Mouse (Mus musculus): ENCODE data around the gene Catsper2. TPM values are rescaled to one million over a fixed set of nuclear protein-coding genes. Genes with fewer than 3 reads are reported as not detected.

Catsper2 gene
- 2.7 and 3.4 TPM in 2 replicates for polyA plus RNA-seq (2015; fragmentation: Nextera tagmentation; extraction: Ambion mirVana)

GRCm38 (mm10) chr2:121413387-121414042 is at the start of gene Catsper2, which contains the start of gene Pdia3:
Gene Catsper2 (minus strand): TSS chr2:121413792.
Gene Pdia3 (plus strand): TSS chr2:121413775.
- H3K4me2 ChIP-seq (ENCODE audit: low read depth, low read length), result peak within 1 kb of the TSS; percentile 78
- H3K4me1 ChIP-seq (ENCODE audit: control insufficient read depth, insufficient read depth, low read length), result peaks cover 23% of the 10 kb centered on the region
- H3K9me3 ChIP-seq (replicated peaks; ENCODE audit: control insufficient read depth, low read length), result no peaks in the 10 kb centered on the region
- H3K4me3 ChIP-seq (ENCODE audit: low read length), result peak within 1 kb of the TSS; percentile 90
- peak within 1 kb of the TSS; percentile 99 for H3K9ac ChIP-seq (ENCODE audit: low read length)
- peaks cover 6% of the 10 kb centered on the region for H3K36me3 ChIP-seq (ENCODE audit: control insufficient read depth, insufficient read depth)
- WGBS, result under 1% methylated on average over 60 of the region's 68 CpGs
- peak; percentile 99 for ATAC-seq (replicated peaks; ENCODE audit: extremely low read depth, insufficient read depth, low FRiP score)
- peak within 1 kb of the TSS; percentile 97 for H3K27ac ChIP-seq (ENCODE audit: low read length)
- no peaks in the 10 kb centered on the region for H3K27me3 ChIP-seq (ENCODE audit: control insufficient read depth, insufficient read depth, low read length)

GRCm38 (mm10) chr2:121460071-121460470 is 46.5 kb upstream of the Catsper2 start:
- H3K9ac ChIP-seq (ENCODE audit: low read length), result no peak overlapping the region
- no peak overlapping the region for H3K4me2 ChIP-seq (ENCODE audit: low read depth, low read length)
- no peaks in the 10 kb centered on the region for H3K36me3 ChIP-seq (ENCODE audit: control insufficient read depth, insufficient read depth)
- H3K9me3 ChIP-seq (replicated peaks; ENCODE audit: control insufficient read depth, low read length), result no peaks in the 10 kb centered on the region
- no peak overlapping the region for H3K27ac ChIP-seq (ENCODE audit: low read length)
- peaks cover 10% of the 10 kb centered on the region for H3K4me1 ChIP-seq (ENCODE audit: control insufficient read depth, insufficient read depth, low read length)
- H3K27me3 ChIP-seq (ENCODE audit: control insufficient read depth, insufficient read depth, low read length), result no peaks in the 10 kb centered on the region
- no peak for ATAC-seq (replicated peaks; ENCODE audit: extremely low read depth, insufficient read depth, low FRiP score)
- 68% methylated on average over 2 of the region's 2 CpGs for WGBS
- H3K4me3 ChIP-seq (ENCODE audit: low read length), result no peak overlapping the region

DNA sequence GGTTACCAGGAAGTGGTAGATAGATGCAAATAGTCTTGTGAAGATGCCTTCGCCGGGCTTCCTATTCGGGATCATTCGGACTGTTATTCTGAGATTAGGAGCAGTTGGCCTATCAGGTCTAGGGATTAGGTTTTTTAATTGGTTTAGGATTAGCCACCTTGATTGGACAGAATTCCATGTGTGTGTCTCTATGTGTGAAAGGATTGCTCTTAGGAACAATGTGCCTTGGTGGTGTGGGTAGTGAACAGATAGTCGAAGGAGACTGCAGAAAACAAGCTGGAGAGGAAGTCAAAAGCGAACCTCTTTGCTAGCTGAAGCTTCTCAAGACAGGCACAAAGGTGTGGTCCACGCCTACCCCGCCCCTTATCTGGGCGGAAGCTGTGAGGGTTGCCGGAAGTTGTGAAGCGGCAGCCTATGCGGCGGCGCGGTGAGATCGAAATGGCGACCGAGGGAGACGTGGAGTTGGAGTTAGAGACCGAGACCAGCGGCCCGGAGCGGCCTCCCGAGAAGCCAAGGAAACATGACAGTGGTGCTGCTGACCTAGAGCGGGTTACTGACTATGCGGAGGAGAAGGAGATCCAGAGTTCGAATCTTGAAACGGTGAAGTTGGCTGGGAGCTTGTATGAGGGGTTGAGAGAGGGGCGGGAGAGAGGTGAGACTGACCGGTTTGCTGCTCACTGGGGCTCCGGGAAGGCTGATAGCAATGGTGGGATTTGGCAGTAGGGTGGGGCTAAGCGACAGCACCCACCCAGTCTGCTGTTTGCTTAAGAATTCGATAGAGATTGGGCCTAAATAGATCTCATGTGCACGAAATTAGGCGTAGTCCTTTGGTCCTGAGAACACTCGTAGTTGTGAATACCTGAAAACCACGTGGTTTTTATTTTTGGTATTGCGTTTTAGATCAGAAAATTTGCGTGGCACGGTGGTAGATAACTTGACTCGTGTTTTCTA is 43.4 kb upstream of the Catsper2 start, which contains the start of gene Serinc4:
Serinc4 (minus strand) TSS at position 90 of the 951 bp plus-strand sequence.
- ATAC-seq (replicated peaks; ENCODE audit: extremely low read depth, insufficient read depth, low FRiP score), result peak; percentile 85
- Histone ChIP-seq H3K27ac (ENCODE audit: low read length) (peak within 1 kb of the TSS; percentile 80), H3K4me2 (ENCODE audit: low read depth, low read length) (peak within 1 kb of the TSS; percentile 63), H3K4me3 (ENCODE audit: low read length) (peak within 1 kb of the TSS; percentile 76), H3K9me3 (replicated peaks; ENCODE audit: control insufficient read depth, low read length) (no peaks in the 10 kb centered on the region), H3K27me3 (ENCODE audit: control insufficient read depth, insufficient read depth, low read length) (no peaks in the 10 kb centered on the region), H3K4me1 (ENCODE audit: control insufficient read depth, insufficient read depth, low read length) (peaks cover 26% of the 10 kb centered on the region), H3K9ac (ENCODE audit: low read length) (peak within 1 kb of the TSS; percentile 82), H3K36me3 (ENCODE audit: control insufficient read depth, insufficient read depth) (peaks cover 5% of the 10 kb centered on the region; the same call in 1 of the 2 replicates)
- WGBS, result 3% methylated on average over 41 of the region's 41 CpGs

- H3K36me3 ChIP-seq (ENCODE audit: control insufficient read depth, insufficient read depth), result peaks cover 12% of the 10 kb centered on the region
- WGBS, result 76% methylated on average over 5 of the region's 5 CpGs
- H3K4me3 ChIP-seq (ENCODE audit: low read length), result no peak overlapping the region
- H3K4me2 ChIP-seq (ENCODE audit: low read depth, low read length), result no peak overlapping the region
- ATAC-seq (replicated peaks; ENCODE audit: extremely low read depth, insufficient read depth, low FRiP score), result no peak
- no peak overlapping the region for H3K27ac ChIP-seq (ENCODE audit: low read length)
- H3K9me3 ChIP-seq (replicated peaks; ENCODE audit: control insufficient read depth, low read length), result no peaks in the 10 kb centered on the region
- peaks cover 35% of the 10 kb centered on the region for H3K4me1 ChIP-seq (ENCODE audit: control insufficient read depth, insufficient read depth, low read length)
- H3K9ac ChIP-seq (ENCODE audit: low read length), result no peak overlapping the region
- no peaks in the 10 kb centered on the region for H3K27me3 ChIP-seq (ENCODE audit: control insufficient read depth, insufficient read depth, low read length)
Observed at GRCm38 (mm10) chr2:121455534-121455933, 41.9 kb upstream of the Catsper2 start.

DNA sequence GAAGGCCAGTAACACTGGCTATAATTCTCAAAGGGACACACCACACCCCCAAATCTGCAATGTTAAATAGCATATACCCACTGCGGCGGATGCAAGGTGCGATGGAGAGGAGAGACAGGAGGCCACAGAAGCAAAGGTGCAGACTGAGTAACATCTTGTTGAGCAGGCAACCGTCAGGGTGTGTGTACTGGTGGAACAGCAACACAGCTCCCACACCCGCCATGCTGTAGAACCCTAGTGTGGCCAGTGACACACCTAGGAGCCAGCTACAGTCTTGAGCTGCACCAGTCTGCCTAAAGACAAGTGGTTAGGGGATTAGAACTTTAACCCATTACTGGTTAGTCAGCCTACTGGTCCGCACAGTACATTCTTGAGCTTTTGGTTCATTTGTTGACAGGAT is 40.3 kb upstream of the Catsper2 start:
- ATAC-seq (replicated peaks; ENCODE audit: extremely low read depth, insufficient read depth, low FRiP score), result no peak

GRCm38 (mm10) chr2:121452990-121453389 is 39.4 kb upstream of the Catsper2 start, which contains the start of gene Hypk:
Gene Hypk (plus strand): TSS chr2:121453290.
- H3K27ac ChIP-seq (ENCODE audit: low read length), result peak within 1 kb of the TSS; percentile 50
- no peak within 1 kb of the TSS for H3K4me3 ChIP-seq (ENCODE audit: low read length)
- WGBS, result 34% methylated on average over 4 of the region's 4 CpGs
- H3K27me3 ChIP-seq (ENCODE audit: control insufficient read depth, insufficient read depth, low read length), result no peaks in the 10 kb centered on the region
- H3K9ac ChIP-seq (ENCODE audit: low read length), result no peak within 1 kb of the TSS
- ATAC-seq (replicated peaks; ENCODE audit: extremely low read depth, insufficient read depth, low FRiP score), result no peak
- peaks cover 38% of the 10 kb centered on the region for H3K4me1 ChIP-seq (ENCODE audit: control insufficient read depth, insufficient read depth, low read length)
- 0 out of 2 replicates have a peak within 1 kb of the TSS, but pooled peaks have one; percentile 6 for H3K4me2 ChIP-seq (ENCODE audit: low read depth, low read length)
- peaks cover 12% of the 10 kb centered on the region for H3K36me3 ChIP-seq (ENCODE audit: control insufficient read depth, insufficient read depth)
- no peaks in the 10 kb centered on the region for H3K9me3 ChIP-seq (replicated peaks; ENCODE audit: control insufficient read depth, low read length)

More for the DNA sequence above, 40.3 kb upstream of the Catsper2 start:
- Histone ChIP-seq H3K27me3 (ENCODE audit: control insufficient read depth, insufficient read depth, low read length) (no peaks in the 10 kb centered on the region), H3K9ac (ENCODE audit: low read length) (no peak overlapping the region), H3K4me1 (ENCODE audit: control insufficient read depth, insufficient read depth, low read length) (peaks cover 38% of the 10 kb centered on the region), H3K4me3 (ENCODE audit: low read length) (no peak overlapping the region), H3K9me3 (replicated peaks; ENCODE audit: control insufficient read depth, low read length) (no peaks in the 10 kb centered on the region), H3K36me3 (ENCODE audit: control insufficient read depth, insufficient read depth) (peaks cover 12% of the 10 kb centered on the region), H3K27ac (ENCODE audit: low read length) (peak overlapping the region; percentile 50; the same call in 1 of the 2 replicates), H3K4me2 (ENCODE audit: low read depth, low read length) (no peak overlapping the region)
- 88% methylated on average over 6 of the region's 6 CpGs for WGBS

- peaks cover 12% of the 10 kb centered on the region for H3K36me3 ChIP-seq (ENCODE audit: control insufficient read depth, insufficient read depth)
- WGBS, result 48% methylated on average over 4 of the region's 4 CpGs
- no peaks in the 10 kb centered on the region for H3K9me3 ChIP-seq (replicated peaks; ENCODE audit: control insufficient read depth, low read length)
- H3K4me2 ChIP-seq (ENCODE audit: low read depth, low read length), result no peak overlapping the region
- H3K27me3 ChIP-seq (ENCODE audit: control insufficient read depth, insufficient read depth, low read length), result no peaks in the 10 kb centered on the region
- H3K9ac ChIP-seq (ENCODE audit: low read length), result no peak overlapping the region
- peak overlapping the region; percentile 50; the same call in 1 of the 2 replicates for H3K27ac ChIP-seq (ENCODE audit: low read length)
- H3K4me1 ChIP-seq (ENCODE audit: control insufficient read depth, insufficient read depth, low read length), result peaks cover 36% of the 10 kb centered on the region
- no peak for ATAC-seq (replicated peaks; ENCODE audit: extremely low read depth, insufficient read depth, low FRiP score)
- H3K4me3 ChIP-seq (ENCODE audit: low read length), result no peak overlapping the region
Observed at GRCm38 (mm10) chr2:121452361-121452760, 38.8 kb upstream of the Catsper2 start.

DNA sequence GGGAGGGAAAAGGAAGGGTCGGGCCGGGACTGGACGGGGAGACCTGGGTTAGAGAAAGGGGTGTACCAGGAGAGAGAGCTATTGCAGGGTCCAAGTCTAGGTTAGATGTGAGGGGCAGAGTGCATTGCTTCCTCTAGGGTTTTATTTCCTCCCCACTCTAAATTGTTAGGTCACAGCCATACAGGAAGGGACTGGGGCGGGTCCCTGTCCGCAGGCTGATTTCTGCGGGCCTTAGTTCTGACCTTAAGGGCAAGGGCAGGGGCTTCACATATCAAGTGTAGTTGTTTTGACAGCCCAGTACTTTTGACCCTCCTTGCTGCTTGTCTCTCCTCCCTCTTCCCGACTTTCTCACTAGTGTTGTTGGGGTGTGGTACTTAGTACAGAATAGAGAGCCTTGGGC is 36.5 kb upstream of the Catsper2 start:
- ATAC-seq (replicated peaks; ENCODE audit: extremely low read depth, insufficient read depth, low FRiP score), result no peak
- Histone ChIP-seq H3K27ac (ENCODE audit: low read length) (peak overlapping the region; percentile 97), H3K9ac (ENCODE audit: low read length) (peak overlapping the region; percentile 99), H3K36me3 (ENCODE audit: control insufficient read depth, insufficient read depth) (peaks cover 12% of the 10 kb centered on the region), H3K9me3 (replicated peaks; ENCODE audit: control insufficient read depth, low read length) (no peaks in the 10 kb centered on the region), H3K4me3 (ENCODE audit: low read length) (peak overlapping the region; percentile 97), H3K4me2 (ENCODE audit: low read depth, low read length) (peak overlapping the region; percentile 93), H3K27me3 (ENCODE audit: control insufficient read depth, insufficient read depth, low read length) (no peaks in the 10 kb centered on the region), H3K4me1 (ENCODE audit: control insufficient read depth, insufficient read depth, low read length) (peaks cover 31% of the 10 kb centered on the region)
- 0% methylated on average over 7 of the region's 7 CpGs for WGBS
